Mouse (Mus musculus): ENCODE measurements around the gene Glis3.

DNA sequence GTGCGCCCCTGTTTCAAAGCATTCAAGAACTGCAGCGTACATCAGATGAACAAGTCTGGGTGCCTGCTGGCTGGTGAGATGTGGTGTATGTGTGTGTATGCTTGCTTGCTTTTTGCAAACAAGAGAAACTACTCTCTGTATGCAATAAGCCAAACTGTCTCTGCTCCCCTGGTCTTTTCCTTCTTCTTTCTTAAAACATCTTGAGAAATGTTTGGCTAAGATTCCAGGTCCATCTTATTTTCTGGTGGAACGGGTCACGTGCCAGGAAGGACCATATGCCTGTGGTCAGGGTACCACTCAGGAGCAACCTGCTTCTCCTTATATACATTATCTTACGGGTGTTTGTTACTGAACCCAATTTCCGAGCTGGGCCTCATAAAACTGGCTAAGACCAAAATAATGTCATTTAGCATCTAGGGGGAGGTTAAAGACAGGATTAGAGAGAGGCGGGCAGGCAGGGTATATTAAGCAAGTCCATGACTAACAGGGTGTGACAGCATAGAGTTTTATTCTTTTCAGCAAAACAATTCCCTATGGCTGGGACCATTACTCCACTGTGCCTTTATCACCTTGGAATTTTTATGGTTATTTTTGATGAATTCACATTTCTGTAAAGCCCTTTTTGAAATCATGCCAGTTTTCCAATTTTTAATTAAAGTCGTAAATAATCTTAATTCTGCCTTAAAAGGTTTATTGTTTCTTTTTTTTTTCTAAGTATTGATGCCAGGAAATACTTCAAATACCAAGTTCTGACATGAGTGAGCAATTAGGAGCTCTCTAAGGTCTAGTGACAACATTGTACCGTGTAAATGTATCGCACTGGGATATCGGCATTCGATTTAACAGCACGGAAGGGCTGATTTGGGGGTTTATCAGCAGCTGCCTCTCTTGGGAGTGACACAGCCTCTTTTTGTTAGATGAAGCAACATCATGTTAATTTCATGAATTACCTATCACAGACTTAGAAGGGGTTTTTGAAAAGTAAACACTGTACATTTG, 328.5 kb downstream of the Glis3 start:
- TF ChIP-seq EP300 (IDR thresholded peaks at IDR 0.05; ENCODE audit: low read depth in 1 of 2, low read length in 2 of 2) (no peak), CTCF (IDR thresholded peaks at IDR 0.05 in 2 of 3, conservative IDR thresholded peaks at IDR 0.05 in 1 of 3; ENCODE audit: control insufficient read depth in 1 of 3, insufficient read depth in 1 of 3, low read depth in 2 of 3, low read length in 3 of 3, poor library complexity in 1 of 3, severe bottlenecking in 1 of 3) (no peak), ZC3H11A (IDR thresholded peaks at IDR 0.05; ENCODE audit: low read depth, low read length) (no peak), POLR2AphosphoS2 (IDR thresholded peaks at IDR 0.05; ENCODE audit: low read length) (no peak), NELFE (IDR thresholded peaks at IDR 0.05; ENCODE audit: low read depth, low read length) (no peak), BHLHE40 (IDR thresholded peaks at IDR 0.05; ENCODE audit: borderline replicate concordance, low read depth, low read length) (no peak), NRF1 (IDR thresholded peaks at IDR 0.05; ENCODE audit: insufficient read depth, low read depth, low read length, poor library complexity, severe bottlenecking) (no peak)

Data from MEL (cell line).